Mouse (Mus musculus) forebrain, embryonic 16.5 days (tissue): ENCODE data around the gene Wnt7b. TPM values are rescaled to one million over a fixed set of nuclear protein-coding genes. Genes with fewer than 3 reads are reported as not detected.

ENCODE experiments used
- ATAC-seq: fragments of 200-750 bp; cut with Nextera tagmentation; 2 replicates; pipeline ENCODE4 v1.8.0; 2017; ENCODE audit warnings: mild to moderate bottlenecking, moderate library complexity
- H3K27ac ChIP-seq: fragments of 300-500 bp; sonication (generic); 2 replicates; pipeline ENCODE4 v1.5.1; 2014; ENCODE audit warnings: low read length, control low read depth
- H3K27me3 ChIP-seq: fragments of 300-500 bp; sonication (generic); replicated peaks from 2 replicates; pipeline ENCODE4 v1.6.1; 2014; ENCODE audit warnings: low read length; ENCODE audit not compliant: control insufficient read depth, insufficient read depth
- H3K36me3 ChIP-seq: fragments of 300-500 bp; sonication (generic); 2 replicates; pipeline ENCODE4 v1.6.1; 2014; ENCODE audit not compliant: control insufficient read depth, insufficient read depth
- H3K4me1 ChIP-seq: fragments of 300-500 bp; sonication (generic); replicated peaks from 2 replicates; pipeline ENCODE4 v1.6.1; 2014; ENCODE audit warnings: low read length; ENCODE audit not compliant: control insufficient read depth, insufficient read depth
- H3K4me2 ChIP-seq: fragments of 300-500 bp; sonication (generic); 2 replicates; pipeline ENCODE4 v1.6.1; 2014; ENCODE audit warnings: mild to moderate bottlenecking, low read length, control low read depth
- H3K4me3 ChIP-seq: fragments of 300-500 bp; sonication (generic); replicated peaks from 2 replicates; pipeline ENCODE4 v1.5.1; 2014; ENCODE audit warnings: mild to moderate bottlenecking, low read length, control low read depth
- H3K9ac ChIP-seq: fragments of 300-500 bp; sonication (generic); replicated peaks from 2 replicates; pipeline ENCODE4 v1.6.1; 2014; ENCODE audit warnings: low read depth, low read length, control low read depth
- H3K9me3 ChIP-seq: fragments of 300-500 bp; sonication (generic); 2 replicates; pipeline ENCODE4 v1.6.1; 2016; ENCODE audit warnings: low read length; ENCODE audit not compliant: control insufficient read depth
- WGBS: fragments of 180-500 bp; shearing (Covaris S2); extraction: QIAGEN DNeasy Blood & Tissue Kit; methylation state at CpG from one replicate; pipeline ENCODE4 v1.1.7; 2014; 5-methylcytosine and 5-hydroxymethylcytosine counted together
- polyA plus RNA-seq: library from polyadenylated mRNA; unstranded; fragments of >200 nt; fragmentation: Nextera tagmentation; extraction: Ambion mirVana; gene quantifications from 2 replicates; pipeline ENCODE4 v1.2.1, GENCODE M21; 2015

Wnt7b gene
- polyA plus RNA-seq, 1 experiment from 2014 or later, result 110 TPM

GRCm38 (mm10) chr15:85507370-85508014 lies 74.8 kb downstream of the Wnt7b start:
- Histone ChIP-seq H3K27me3 (no peaks in the 10 kb centered on the region), H3K27ac (0 out of 2 replicates have a peak overlapping the region, but pooled peaks have one; percentile 5), H3K4me1 (peaks cover 16% of the 10 kb centered on the region), H3K9me3 (no peaks in the 10 kb centered on the region), H3K4me3 (no peak overlapping the region), H3K9ac (peak overlapping the region; percentile 43), H3K36me3 (no peaks in the 10 kb centered on the region), H3K4me2 (no peak overlapping the region)
- peak; percentile 23; the same call in 1 of the 2 replicates for ATAC-seq
- 8% methylated on average over 32 of the region's 32 CpGs for WGBS

GRCm38 (mm10) chr15:85506680-85507079 lies 75.6 kb downstream of the Wnt7b start:
- Histone ChIP-seq H3K4me1 (peaks cover 16% of the 10 kb centered on the region), H3K27me3 (no peaks in the 10 kb centered on the region), H3K36me3 (no peaks in the 10 kb centered on the region), H3K9ac (no peak overlapping the region), H3K27ac (no peak overlapping the region), H3K4me2 (no peak overlapping the region), H3K9me3 (no peaks in the 10 kb centered on the region), H3K4me3 (no peak overlapping the region)
- ATAC-seq, result no peak
- 95% methylated on average over 1 of the region's 1 CpGs for WGBS

GRCm38 (mm10) chr15:85505118-85505925 lies 77.0 kb downstream of the Wnt7b start:
- peaks cover 16% of the 10 kb centered on the region for H3K4me1 ChIP-seq
- H3K27me3 ChIP-seq, result no peaks in the 10 kb centered on the region
- peak overlapping the region; percentile 66 for H3K27ac ChIP-seq
- ATAC-seq, result peak; percentile 75
- H3K9ac ChIP-seq, result peak overlapping the region; percentile 29; the same call in 1 of the 2 replicates
- no peak overlapping the region for H3K4me3 ChIP-seq
- WGBS, result 38% methylated on average over 14 of the region's 14 CpGs
- no peaks in the 10 kb centered on the region for H3K36me3 ChIP-seq
- no peaks in the 10 kb centered on the region for H3K9me3 ChIP-seq
- H3K4me2 ChIP-seq, result no peak overlapping the region

GRCm38 (mm10) chr15:85503127-85503526 lies 79.1 kb downstream of the Wnt7b start, which contains the start of gene 7530416G11Rik:
Gene 7530416G11Rik (minus strand): TSS chr15:85503227.
- Histone ChIP-seq H3K36me3 (no peaks in the 10 kb centered on the region), H3K27me3 (no peaks in the 10 kb centered on the region), H3K4me3 (no peak within 1 kb of the TSS), H3K27ac (no peak within 1 kb of the TSS), H3K4me1 (peaks cover 25% of the 10 kb centered on the region), H3K9ac (no peak within 1 kb of the TSS), H3K4me2 (no peak within 1 kb of the TSS), H3K9me3 (no peaks in the 10 kb centered on the region)
- ATAC-seq, result no peak
- WGBS, result 81% methylated on average over 8 of the region's 8 CpGs

- 86% methylated on average over 10 of the region's 10 CpGs for WGBS
- Histone ChIP-seq H3K9me3 (no peaks in the 10 kb centered on the region), H3K4me1 (peaks cover 25% of the 10 kb centered on the region), H3K27me3 (no peaks in the 10 kb centered on the region), H3K27ac (no peak overlapping the region), H3K9ac (no peak overlapping the region), H3K4me2 (no peak overlapping the region), H3K4me3 (no peak overlapping the region), H3K36me3 (no peaks in the 10 kb centered on the region)
- no peak for ATAC-seq
Measured at GRCm38 (mm10) chr15:85500267-85500666, 82.0 kb downstream of the Wnt7b start.

- peak; percentile 41 for ATAC-seq
- peaks cover 44% of the 10 kb centered on the region for H3K4me1 ChIP-seq
- no peaks in the 10 kb centered on the region for H3K27me3 ChIP-seq
- no peaks in the 10 kb centered on the region for H3K9me3 ChIP-seq
- H3K27ac ChIP-seq, result peak overlapping the region; percentile 66
- WGBS, result 5% methylated on average over 10 of the region's 10 CpGs
- H3K4me2 ChIP-seq, result no peak overlapping the region
- no peak overlapping the region for H3K9ac ChIP-seq
- no peaks in the 10 kb centered on the region for H3K36me3 ChIP-seq
- no peak overlapping the region for H3K4me3 ChIP-seq
Measured at GRCm38 (mm10) chr15:85497981-85498475, 84.2 kb downstream of the Wnt7b start.

- no peaks in the 10 kb centered on the region for H3K27me3 ChIP-seq
- no peaks in the 10 kb centered on the region for H3K36me3 ChIP-seq
- no peak overlapping the region for H3K9ac ChIP-seq
- H3K27ac ChIP-seq, result peak overlapping the region; percentile 66
- no peak overlapping the region for H3K4me3 ChIP-seq
- H3K4me1 ChIP-seq, result peaks cover 44% of the 10 kb centered on the region
- WGBS, result 76% methylated on average over 4 of the region's 4 CpGs
- no peak for ATAC-seq
- H3K4me2 ChIP-seq, result no peak overlapping the region
- no peaks in the 10 kb centered on the region for H3K9me3 ChIP-seq
Measured at GRCm38 (mm10) chr15:85497548-85497947, 84.7 kb downstream of the Wnt7b start.

GRCm38 (mm10) chr15:85494163-85494621 lies 88.1 kb downstream of the Wnt7b start:
- no peak overlapping the region for H3K9ac ChIP-seq
- WGBS, result 4% methylated on average over 11 of the region's 11 CpGs
- no peaks in the 10 kb centered on the region for H3K36me3 ChIP-seq
- H3K4me2 ChIP-seq, result peak overlapping the region; percentile 11
- H3K4me1 ChIP-seq, result peaks cover 60% of the 10 kb centered on the region
- peak; percentile 91 for ATAC-seq
- no peaks in the 10 kb centered on the region for H3K27me3 ChIP-seq
- no peaks in the 10 kb centered on the region for H3K9me3 ChIP-seq
- H3K27ac ChIP-seq, result peak overlapping the region; percentile 91
- H3K4me3 ChIP-seq, result no peak overlapping the region

- no peak overlapping the region for H3K9ac ChIP-seq
- no peaks in the 10 kb centered on the region for H3K36me3 ChIP-seq
- no peak overlapping the region for H3K4me3 ChIP-seq
- no peak overlapping the region for H3K4me2 ChIP-seq
- peaks cover 41% of the 10 kb centered on the region for H3K4me1 ChIP-seq
- peaks cover 2% of the 10 kb centered on the region; the same call in 1 of the 2 replicates for H3K9me3 ChIP-seq
- peak; percentile 26; the same call in 1 of the 2 replicates for ATAC-seq
- 18% methylated on average over 7 of the region's 7 CpGs for WGBS
- H3K27me3 ChIP-seq, result no peaks in the 10 kb centered on the region
- peak overlapping the region; percentile 75 for H3K27ac ChIP-seq
Measured at GRCm38 (mm10) chr15:85489751-85490150, 92.5 kb downstream of the Wnt7b start.
